Mouse (Mus musculus): ENCODE measurements at regions not wholly inside any gene's neighbourhood (a gene's known extent, or its start where the extent isn't known, plus 50 kb on each side); places are given as distances from the start of the nearest gene placed in this dataset.

DNA sequence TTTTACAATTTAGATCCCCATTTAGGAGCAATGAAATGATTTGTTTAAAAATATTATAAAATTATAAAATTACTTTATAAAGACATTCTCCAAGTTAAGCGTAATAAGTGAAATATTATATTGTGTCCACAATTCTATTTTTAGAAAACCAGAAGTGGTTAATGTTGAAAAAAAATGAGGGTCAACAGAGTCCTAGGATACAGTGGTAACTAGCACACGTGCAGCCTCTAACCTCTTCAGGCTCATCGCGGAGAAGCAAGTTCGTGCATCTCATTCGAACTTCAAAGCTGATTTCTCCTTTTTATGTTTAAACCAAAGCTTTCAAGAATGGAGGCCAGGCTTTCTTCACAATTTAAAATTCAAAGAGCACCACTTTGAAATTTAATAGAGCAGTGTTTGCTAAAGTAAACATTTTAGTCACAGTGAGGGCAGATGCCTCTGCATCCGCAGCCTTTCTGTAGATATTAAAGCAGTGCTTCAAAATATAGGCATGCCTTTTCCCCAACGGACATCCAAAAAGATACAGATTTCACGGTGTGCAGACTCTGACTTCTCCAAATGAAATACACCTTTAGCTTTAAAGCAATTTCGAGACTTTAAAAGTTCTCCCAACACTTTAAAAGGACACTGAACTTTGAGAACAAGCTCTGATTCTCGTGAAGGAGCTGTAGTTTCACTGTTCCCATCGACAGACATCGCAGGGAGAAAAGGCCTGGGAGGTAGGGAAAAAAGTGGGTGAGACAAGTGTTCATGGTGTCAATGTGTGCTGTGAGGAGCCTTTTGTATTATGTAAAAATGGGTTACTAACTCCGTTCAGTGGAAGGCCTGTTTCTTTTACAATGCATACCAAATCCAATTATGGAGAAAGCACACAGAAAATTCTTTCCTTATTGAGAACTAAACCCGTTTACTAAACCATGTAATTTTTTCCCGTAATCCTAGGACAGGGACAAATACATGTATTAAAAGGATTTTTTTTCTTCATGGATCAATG is 419.8 kb upstream of the Manea start:
- Histone ChIP-seq H3K36me3 (no peaks in the 10 kb centered on the region), H3K27me3 (replicated peaks) (no peaks in the 10 kb centered on the region), H3K4me2 (no peak overlapping the region), H3K4me3 (no peak overlapping the region), H3K4me1 (no peaks in the 10 kb centered on the region), H3K9me3 (no peaks in the 10 kb centered on the region), H3K27ac (replicated peaks) (no peak overlapping the region), H3K9ac (no peak overlapping the region)
- WGBS = 59% methylated on average over 16 of the region's 16 CpGs
- ATAC-seq (ENCODE audit: extremely low read depth, insufficient number of reproducible peaks, low FRiP score, low TSS enrichment) = no peak

DNA sequence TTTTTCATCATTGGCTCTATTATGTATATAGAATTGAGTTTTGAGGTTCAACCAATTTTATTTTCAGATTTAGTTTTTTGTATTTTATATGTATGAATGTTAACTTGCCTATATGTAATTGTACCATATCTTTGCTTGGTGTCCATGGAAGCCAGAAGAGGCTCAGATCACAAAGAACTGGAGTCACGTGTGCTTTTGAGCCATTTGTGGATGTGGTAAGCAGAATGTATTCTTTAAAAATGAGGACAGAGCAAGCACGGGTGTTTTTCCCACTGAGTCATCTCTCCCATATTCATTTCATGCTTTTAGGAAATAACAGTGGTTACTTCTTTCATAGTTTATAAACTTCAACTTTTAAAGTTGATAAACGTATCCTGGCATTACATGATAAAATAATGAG is 394.1 kb upstream of the Manea start:
- Histone ChIP-seq H3K9me3 (no peaks in the 10 kb centered on the region), H3K4me1 (no peaks in the 10 kb centered on the region), H3K27me3 (replicated peaks) (no peaks in the 10 kb centered on the region), H3K27ac (replicated peaks) (no peak overlapping the region), H3K36me3 (no peaks in the 10 kb centered on the region), H3K4me2 (no peak overlapping the region), H3K9ac (no peak overlapping the region), H3K4me3 (no peak overlapping the region)
- no peak for ATAC-seq (ENCODE audit: extremely low read depth, insufficient number of reproducible peaks, low FRiP score, low TSS enrichment)
- WGBS = 64% methylated on average over 3 of the region's 3 CpGs

DNA sequence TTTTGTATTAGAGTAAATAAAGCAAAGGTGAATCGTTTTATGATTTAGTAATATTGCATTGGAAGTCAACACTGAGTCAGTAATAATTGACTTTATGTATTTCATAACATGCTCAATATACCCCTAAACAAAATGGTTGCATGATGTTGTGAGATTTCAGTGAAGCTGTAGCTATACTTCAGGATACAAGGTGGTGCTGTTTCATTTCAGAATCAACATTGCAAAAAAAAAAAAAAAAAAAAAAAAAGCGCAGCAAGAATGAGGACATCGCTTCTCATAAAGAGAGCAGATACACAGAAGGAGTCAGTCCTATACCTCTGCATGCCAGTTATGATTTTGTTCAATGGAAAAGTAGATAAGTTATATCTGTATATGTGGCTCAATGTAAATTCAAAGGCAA is 389.7 kb upstream of the Manea start:
- ATAC-seq (ENCODE audit: extremely low read depth, insufficient number of reproducible peaks, low FRiP score, low TSS enrichment) = no peak
- no peak overlapping the region for H3K4me3 ChIP-seq
- no peaks in the 10 kb centered on the region for H3K4me1 ChIP-seq
- H3K9me3 ChIP-seq = no peaks in the 10 kb centered on the region
- no peak overlapping the region for H3K9ac ChIP-seq
- no peak overlapping the region for H3K4me2 ChIP-seq
- no peaks in the 10 kb centered on the region for H3K27me3 ChIP-seq (replicated peaks)
- 66% methylated on average over 3 of the region's 3 CpGs for WGBS
- H3K36me3 ChIP-seq = no peaks in the 10 kb centered on the region
- H3K27ac ChIP-seq (replicated peaks) = no peak overlapping the region

DNA sequence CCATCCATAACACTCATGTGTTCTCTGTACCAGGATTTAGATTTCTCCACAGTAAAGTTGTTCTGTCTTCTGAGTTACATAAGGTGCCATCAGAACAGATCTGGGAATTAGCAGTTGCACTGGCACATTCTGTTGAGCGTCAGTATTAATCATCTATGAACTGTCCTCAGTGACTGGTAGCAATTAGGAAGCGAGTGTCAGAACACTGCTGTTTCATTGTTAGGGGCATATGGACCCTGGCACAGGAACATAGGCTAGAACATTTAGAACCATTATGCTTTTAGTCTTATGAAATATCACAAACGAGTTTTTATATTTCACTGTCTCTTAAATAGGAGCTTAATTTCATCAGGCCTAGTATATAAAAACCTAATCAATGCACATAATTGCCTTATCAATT is 367.7 kb upstream of the Manea start:
- Histone ChIP-seq H3K9me3 (no peaks in the 10 kb centered on the region), H3K36me3 (no peaks in the 10 kb centered on the region), H3K27me3 (replicated peaks) (no peaks in the 10 kb centered on the region), H3K4me2 (no peak overlapping the region), H3K27ac (replicated peaks) (no peak overlapping the region), H3K4me3 (no peak overlapping the region), H3K9ac (no peak overlapping the region), H3K4me1 (no peaks in the 10 kb centered on the region)
- no peak for ATAC-seq (ENCODE audit: extremely low read depth, insufficient number of reproducible peaks, low FRiP score, low TSS enrichment)
- 69% methylated on average over 3 of the region's 3 CpGs for WGBS

DNA sequence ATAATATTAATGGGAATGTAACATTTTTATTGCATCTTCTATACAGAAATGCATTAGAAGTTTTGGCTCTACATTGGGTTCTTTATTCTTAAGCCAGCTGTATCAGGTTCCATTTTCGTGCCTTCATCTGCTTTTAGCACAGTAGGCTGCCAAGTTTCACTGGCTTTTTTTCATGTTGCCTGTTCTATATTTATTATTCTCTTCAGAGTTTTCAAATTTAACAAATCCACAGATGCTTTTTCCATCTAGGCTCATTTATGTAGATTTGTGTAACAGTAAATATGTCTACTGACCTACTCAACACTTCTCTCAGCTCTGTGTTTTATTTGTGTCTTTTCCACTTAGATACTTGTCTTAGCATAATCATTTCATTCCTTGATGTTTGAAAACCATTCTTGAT is 363.3 kb upstream of the Manea start:
- no peaks in the 10 kb centered on the region for H3K27me3 ChIP-seq (replicated peaks)
- H3K4me1 ChIP-seq = no peaks in the 10 kb centered on the region
- no peak for ATAC-seq (ENCODE audit: extremely low read depth, insufficient number of reproducible peaks, low FRiP score, low TSS enrichment)
- WGBS = 64% methylated on average over 1 of the region's 1 CpGs
- no peaks in the 10 kb centered on the region for H3K36me3 ChIP-seq
- H3K9ac ChIP-seq = no peak overlapping the region
- H3K4me2 ChIP-seq = no peak overlapping the region
- H3K27ac ChIP-seq (replicated peaks) = no peak overlapping the region
- H3K4me3 ChIP-seq = no peak overlapping the region
- no peaks in the 10 kb centered on the region for H3K9me3 ChIP-seq

DNA sequence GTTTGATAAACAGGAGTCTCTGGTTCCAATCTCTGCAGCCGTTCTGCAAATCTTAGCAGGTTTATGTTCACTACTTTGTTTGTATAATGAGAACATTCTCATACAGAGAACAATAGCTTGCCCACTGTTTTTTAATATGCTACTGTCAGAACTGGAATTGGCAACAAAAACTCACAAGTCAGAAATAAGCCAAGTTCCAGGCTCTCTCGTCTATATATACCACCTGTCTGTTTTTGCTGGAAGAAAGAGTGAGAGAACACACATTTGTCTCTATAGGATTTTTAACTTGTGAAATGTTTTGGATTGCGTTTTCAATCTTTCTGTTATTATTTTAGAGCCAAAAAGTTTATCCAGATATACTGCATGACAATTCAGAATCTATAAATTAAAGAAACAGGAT is 349.3 kb upstream of the Manea start:
- no peak overlapping the region for H3K9ac ChIP-seq
- H3K36me3 ChIP-seq = no peaks in the 10 kb centered on the region
- no peaks in the 10 kb centered on the region for H3K27me3 ChIP-seq (replicated peaks)
- no peaks in the 10 kb centered on the region for H3K9me3 ChIP-seq
- WGBS = 59% methylated on average over 3 of the region's 3 CpGs
- H3K4me2 ChIP-seq = no peak overlapping the region
- ATAC-seq (ENCODE audit: extremely low read depth, insufficient number of reproducible peaks, low FRiP score, low TSS enrichment) = no peak
- H3K27ac ChIP-seq (replicated peaks) = no peak overlapping the region
- H3K4me1 ChIP-seq = no peaks in the 10 kb centered on the region
- H3K4me3 ChIP-seq = no peak overlapping the region
